Mouse (Mus musculus) cerebellum, adult 2 months (tissue): ENCODE results near the gene Gtsf1l. TPM values are rescaled to one million over a fixed set of nuclear protein-coding genes. Genes with fewer than 3 reads are reported as not detected.

ENCODE experiments used
- DNase-seq, 2 experiments: peaks; one replicate each; pipeline ENCODE4 v3.0.0; 2021
- H3K27ac ChIP-seq: fragments of 200-500 bp; 2 replicates; pipeline ENCODE4 v1.5.1; 2012; ENCODE audit warnings: low read length, control low read depth, inconsistent platforms; ENCODE audit not compliant: insufficient read depth
- H3K27me3 ChIP-seq: fragments of 200-500 bp; 2 replicates; pipeline ENCODE4 v1.6.1; 2012; ENCODE audit warnings: inconsistent platforms, mild to moderate bottlenecking, low read length, moderate library complexity; ENCODE audit not compliant: control insufficient read depth, insufficient read depth
- H3K4me1 ChIP-seq: fragments of 200-500 bp; 2 replicates; pipeline ENCODE4 v1.6.1; 2011; ENCODE audit warnings: low read length; ENCODE audit not compliant: control insufficient read depth, insufficient read depth
- H3K4me3 ChIP-seq: fragments of 200-500 bp; replicated peaks from 2 replicates; pipeline ENCODE3; 2011; ENCODE audit warnings: mild to moderate bottlenecking, low read depth, low read length, control low read depth; ENCODE audit not compliant: insufficient read depth
- CTCF ChIP-seq: fragments of 200-500 bp; IDR thresholded peaks from 2 replicates; pipeline ENCODE4 v1.5.1; 2011; ENCODE audit warnings: low read depth, mild to moderate bottlenecking, control low read depth, low read length, moderate library complexity, borderline replicate concordance; ENCODE audit not compliant: insufficient read depth
- POLR2A ChIP-seq: fragments of 200-500 bp; IDR thresholded peaks from 2 replicates; pipeline ENCODE4 v1.6.1; 2011; ENCODE audit warnings: low read length, control low read depth, borderline replicate concordance; ENCODE audit not compliant: insufficient read depth
- WGBS: fragments of 180-500 bp; shearing (Covaris S2); methylation state at CpG from one replicate; pipeline ENCODE4 v1.1.7; 2018; 5-methylcytosine and 5-hydroxymethylcytosine counted together
- polyA plus RNA-seq: library from polyadenylated mRNA; depleted of rRNA; stranded (reverse); fragments of >200 nt; gene quantifications from 2 replicates; pipeline ENCODE4 v1.2.3, GENCODE M21; 2012; rRNA removed

Gene Gtsf1l
- polyA plus RNA-seq, 1 experiment: not detected

DNA sequence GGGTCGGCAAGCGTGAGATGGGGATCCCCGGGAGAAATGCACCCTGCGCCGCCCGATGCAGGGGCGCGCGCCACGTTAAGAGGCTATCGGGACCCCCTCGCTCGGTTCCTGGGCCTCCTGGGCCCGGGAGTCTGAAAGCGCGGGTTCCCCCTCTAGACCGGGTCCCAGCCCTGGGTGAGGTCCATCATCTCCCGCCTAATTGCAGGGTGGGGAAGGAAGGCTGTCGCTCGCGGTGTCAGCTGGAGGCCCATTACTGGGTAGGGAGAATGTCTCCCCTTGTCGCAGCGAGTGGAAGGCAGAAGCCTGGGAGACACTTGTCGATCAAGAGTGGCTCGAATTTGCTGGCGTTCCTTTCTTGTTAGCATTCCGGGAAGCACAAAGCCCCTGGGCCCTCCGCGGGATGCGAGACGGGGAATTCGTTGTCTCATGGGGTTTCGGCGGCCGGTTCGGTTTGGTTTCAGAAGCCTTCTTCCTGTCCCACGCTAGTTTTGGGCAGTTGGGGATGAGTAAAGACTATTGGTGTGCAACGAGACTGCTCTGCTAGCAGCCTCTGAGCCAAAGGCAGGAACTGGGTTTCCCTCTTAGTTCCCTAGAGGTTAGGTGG is 32.7 kb downstream of the Gtsf1l start:
- TF ChIP-seq POLR2A: no peak
- no peak for TF ChIP-seq CTCF
- WGBS: 1% methylated on average over 37 of the region's 38 CpGs
- Histone ChIP-seq H3K27ac (no peak overlapping the region), H3K4me3 (peak overlapping the region; percentile 6), H3K27me3 (no peaks in the 10 kb centered on the region; the same call in 1 of the 2 replicates), H3K4me1 (peaks cover 2% of the 10 kb centered on the region; the same call in 1 of the 2 replicates)
- DNase-seq: no peak

DNA sequence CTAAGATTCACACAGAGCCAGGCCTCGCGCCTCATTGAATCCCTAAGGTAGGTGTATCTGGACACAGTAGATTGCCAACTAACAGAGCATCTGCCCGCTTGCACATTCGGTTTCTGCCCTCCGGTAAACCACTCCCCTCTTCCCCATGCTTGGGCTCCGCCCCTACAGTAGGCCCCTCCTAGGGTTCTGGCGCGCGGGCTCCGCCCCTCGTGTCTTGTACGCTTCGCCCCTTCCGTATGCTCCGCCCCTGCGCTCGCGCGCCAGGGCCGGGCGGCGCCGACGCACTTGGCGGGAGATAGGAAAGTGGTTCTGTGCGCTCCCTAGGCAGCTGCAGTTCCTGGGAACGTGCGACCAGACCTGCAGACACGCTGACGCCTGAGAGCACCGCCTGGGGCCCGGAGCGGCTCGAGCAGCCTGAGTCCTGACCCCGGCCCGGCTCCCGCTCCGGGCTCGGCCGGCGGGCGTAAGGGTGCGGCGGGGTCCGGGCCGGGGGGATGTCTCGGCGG is 33.3 kb downstream of the Gtsf1l start, which contains the start of gene Mybl2:
Gene Mybl2 (plus strand): TSS at position 353 of the 506 bp plus-strand sequence.
- WGBS: under 1% methylated on average over 48 of the region's 48 CpGs
- Histone ChIP-seq H3K27me3 (no peaks in the 10 kb centered on the region; the same call in 1 of the 2 replicates), H3K4me3 (peak within 1 kb of the TSS; percentile 33), H3K27ac (no peak within 1 kb of the TSS), H3K4me1 (peaks cover 2% of the 10 kb centered on the region; the same call in 1 of the 2 replicates)
- DNase-seq: peak; percentile 67 to 72
- TF ChIP-seq POLR2A (no peak), CTCF (no peak)

DNA sequence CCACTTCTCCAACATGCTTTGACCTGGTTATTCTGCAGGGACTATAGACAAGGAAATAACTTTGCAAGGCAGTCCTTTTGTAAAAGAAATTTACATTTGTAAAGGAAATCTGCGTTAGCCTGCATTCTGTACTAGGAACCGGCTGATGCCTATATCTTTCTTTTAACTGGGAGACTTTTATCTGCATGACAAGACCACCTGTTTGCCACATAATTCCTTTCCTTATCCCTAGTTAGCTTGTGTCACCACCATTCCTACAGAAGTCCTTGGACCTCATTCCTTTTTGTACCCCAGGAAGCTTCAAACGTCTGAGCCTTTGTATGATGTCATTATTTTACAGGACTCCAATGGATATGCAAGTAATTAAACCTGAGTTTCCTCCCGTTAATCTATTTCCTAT is 34.8 kb downstream of the Gtsf1l start:
- DNase-seq: no peak
- Histone ChIP-seq H3K4me3 (no peak overlapping the region), H3K4me1 (peaks cover 2% of the 10 kb centered on the region; the same call in 1 of the 2 replicates), H3K27ac (no peak overlapping the region), H3K27me3 (no peaks in the 10 kb centered on the region; the same call in 1 of the 2 replicates)
- TF ChIP-seq CTCF (no peak), POLR2A (no peak)
- 84% methylated on average over 4 of the region's 4 CpGs for WGBS

DNA sequence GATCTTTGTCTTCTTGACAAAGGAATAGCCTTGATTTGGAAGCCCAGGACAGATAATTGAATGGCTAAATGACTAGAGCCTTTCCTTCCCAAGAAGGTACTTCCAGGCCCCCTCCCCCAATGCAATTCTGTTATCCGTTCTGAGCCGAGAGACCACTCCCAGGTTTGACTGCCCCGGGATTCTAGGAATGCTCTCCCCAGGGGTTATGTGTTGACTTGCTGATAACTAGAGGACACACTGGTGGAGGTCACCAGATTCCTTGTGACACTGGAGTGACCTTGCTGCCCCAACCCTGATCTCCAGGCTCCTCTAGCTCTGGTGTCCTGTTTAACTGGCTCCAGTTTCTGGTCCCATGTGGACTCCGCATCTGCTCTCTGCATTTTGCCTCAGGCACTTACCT is 35.6 kb downstream of the Gtsf1l start:
- Histone ChIP-seq H3K4me3 (no peak overlapping the region), H3K4me1 (peaks cover 2% of the 10 kb centered on the region; the same call in 1 of the 2 replicates), H3K27me3 (no peaks in the 10 kb centered on the region; the same call in 1 of the 2 replicates), H3K27ac (no peak overlapping the region)
- no peak for DNase-seq
- TF ChIP-seq POLR2A (no peak), CTCF (no peak)
- WGBS: 66% methylated on average over 4 of the region's 4 CpGs

DNA sequence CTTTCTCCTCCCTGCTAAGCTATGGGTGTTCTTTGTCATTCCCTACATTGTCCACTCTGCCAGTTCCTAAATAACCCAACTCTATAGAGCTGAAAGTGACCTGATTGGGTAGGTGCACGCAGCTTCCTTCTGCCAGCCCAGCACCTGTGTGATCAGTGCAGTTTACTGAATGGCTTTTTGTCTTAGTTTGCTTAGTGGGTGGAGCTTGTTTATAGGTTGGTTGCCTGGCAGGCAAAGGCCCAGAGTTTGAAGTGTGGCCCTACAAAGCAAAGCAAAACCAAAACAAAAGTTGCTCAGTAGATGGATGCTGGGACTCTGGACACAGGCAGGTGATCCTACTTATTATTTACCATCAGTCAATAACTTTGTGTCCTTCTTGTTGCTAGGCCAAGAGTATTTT is 36.0 kb downstream of the Gtsf1l start:
- DNase-seq: no peak
- TF ChIP-seq CTCF (no peak), POLR2A (no peak)
- no peaks in the 10 kb centered on the region; the same call in 1 of the 2 replicates for H3K27me3 ChIP-seq
- no peak overlapping the region for H3K4me3 ChIP-seq
- peaks cover 2% of the 10 kb centered on the region; the same call in 1 of the 2 replicates for H3K4me1 ChIP-seq
- H3K27ac ChIP-seq: no peak overlapping the region
- 90% methylated on average over 1 of the region's 1 CpGs for WGBS

DNA sequence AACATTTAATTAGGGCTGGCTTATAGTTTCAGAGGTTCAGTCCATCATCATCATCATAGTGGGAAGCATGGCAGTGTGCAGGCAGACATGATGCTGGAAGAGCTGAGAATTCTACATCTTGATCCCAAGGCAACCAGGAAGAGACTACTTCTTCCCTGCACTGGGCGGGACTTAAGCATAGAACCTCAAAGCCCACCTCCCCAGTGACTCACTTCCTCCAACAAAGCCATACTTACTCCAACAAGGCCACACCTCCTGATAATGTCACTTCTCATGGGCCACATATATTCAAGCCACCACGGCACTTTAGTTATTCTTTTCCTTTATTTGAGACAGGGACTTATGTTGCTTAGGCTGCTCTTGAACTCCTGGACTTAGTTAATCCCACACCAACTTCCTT is 38.5 kb downstream of the Gtsf1l start:
- TF ChIP-seq CTCF: no peak
- WGBS: 92% methylated on average over 2 of the region's 2 CpGs
- Histone ChIP-seq H3K27ac (no peak overlapping the region), H3K4me3 (no peak overlapping the region), H3K27me3 (no peaks in the 10 kb centered on the region), H3K4me1 (no peaks in the 10 kb centered on the region)
- no peak for DNase-seq

DNA sequence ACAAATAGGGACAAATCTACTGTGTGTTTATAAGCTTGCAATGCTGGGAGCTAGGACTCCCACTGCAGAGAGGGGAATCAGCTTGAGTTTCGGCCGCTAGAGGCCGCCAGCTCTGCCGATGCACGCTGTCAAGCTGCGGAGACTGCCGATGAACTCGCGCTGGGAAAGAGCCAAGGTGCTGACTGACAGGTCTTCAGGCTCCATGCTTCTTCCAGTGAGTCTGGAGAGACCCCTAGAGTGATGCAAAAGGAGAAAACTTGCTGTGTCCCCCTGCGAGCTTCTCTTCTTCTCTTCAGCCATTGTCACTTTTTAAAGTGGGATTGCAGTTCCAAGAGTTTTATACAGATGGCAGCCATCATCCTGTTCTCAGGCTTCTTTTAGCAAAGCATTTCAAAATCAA is 39.5 kb downstream of the Gtsf1l start:
- no peak overlapping the region for H3K4me3 ChIP-seq
- H3K4me1 ChIP-seq: no peaks in the 10 kb centered on the region
- no peaks in the 10 kb centered on the region for H3K27me3 ChIP-seq
- WGBS: 1% methylated on average over 10 of the region's 10 CpGs
- DNase-seq: peak; percentile 40 to 51
- TF ChIP-seq POLR2A (no peak), CTCF (peak; percentile 65)
- no peak overlapping the region for H3K27ac ChIP-seq

DNA sequence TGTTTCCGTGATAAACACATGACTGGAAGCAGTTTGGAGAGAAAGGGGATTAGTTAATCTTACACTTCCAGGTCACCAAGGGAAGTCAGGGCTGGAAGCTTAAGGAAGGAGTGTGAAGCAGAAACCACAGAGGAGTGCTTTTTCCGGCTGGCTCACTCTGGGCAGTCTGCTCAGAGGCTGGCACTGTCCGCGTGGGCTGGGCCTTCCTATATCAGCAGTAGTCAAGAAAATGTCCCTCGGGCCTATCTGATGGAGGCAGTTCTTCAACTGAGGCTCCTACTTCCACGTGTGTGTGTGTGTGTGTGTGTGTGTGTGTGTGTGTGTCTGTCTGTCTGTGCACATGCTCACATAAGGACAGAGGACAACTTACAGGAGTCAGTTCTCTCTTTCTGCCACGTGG is 47.7 kb downstream of the Gtsf1l start:
- Histone ChIP-seq H3K4me1 (no peaks in the 10 kb centered on the region), H3K27ac (no peak overlapping the region), H3K27me3 (no peaks in the 10 kb centered on the region), H3K4me3 (no peak overlapping the region)
- WGBS: 84% methylated on average over 7 of the region's 7 CpGs
- TF ChIP-seq POLR2A (no peak), CTCF (no peak)
- no peak for DNase-seq

Other genes starting within 250 kb of the Gtsf1l start
- 140 and 143 TPM in 2 replicates for gene Srsf6, start 156.3 kb downstream of the Gtsf1l start, polyA plus RNA-seq
- gene L3mbtl1, start 144.4 kb downstream of the Gtsf1l start, polyA plus RNA-seq: 8.2 and 8.5 TPM in 2 replicates
- 2.8 and 3.8 TPM in 2 replicates for gene Sgk2, start 100.5 kb downstream of the Gtsf1l start, polyA plus RNA-seq
- 34.2 and 35.9 TPM in 2 replicates for gene Ift52, start 70.5 kb downstream of the Gtsf1l start, polyA plus RNA-seq
- gene Mybl2, start 33.2 kb downstream of the Gtsf1l start, polyA plus RNA-seq: 0.90 and 1.6 TPM in 2 replicates
- 23.6 and 27.3 TPM in 2 replicates for gene Tox2, start 115.3 kb upstream of the Gtsf1l start, polyA plus RNA-seq